Mouse (Mus musculus): ENCODE data around the gene Chchd10.

Gene Chchd10

DNA sequence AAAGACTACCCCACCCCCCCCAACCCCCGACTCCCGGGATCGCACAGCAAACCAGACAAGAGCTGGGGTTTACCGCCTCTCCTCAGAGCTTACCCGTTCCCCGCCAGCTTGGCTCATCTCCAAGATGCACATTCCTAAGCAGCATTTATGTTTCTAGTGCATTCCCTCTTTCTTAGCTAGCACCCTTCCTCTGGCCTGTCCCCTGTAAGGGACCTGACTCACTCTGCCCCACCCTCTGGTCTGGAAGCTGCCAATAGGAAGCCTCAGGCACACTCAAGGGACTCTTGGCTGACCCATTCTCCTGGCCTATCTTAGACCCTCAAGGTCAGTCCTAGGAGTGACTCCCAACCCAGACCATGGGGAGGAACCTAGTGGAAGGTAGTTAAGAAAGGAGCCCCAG, 2.6 kb upstream of the Chchd10 start:
- no peak for DNase-seq

DNA sequence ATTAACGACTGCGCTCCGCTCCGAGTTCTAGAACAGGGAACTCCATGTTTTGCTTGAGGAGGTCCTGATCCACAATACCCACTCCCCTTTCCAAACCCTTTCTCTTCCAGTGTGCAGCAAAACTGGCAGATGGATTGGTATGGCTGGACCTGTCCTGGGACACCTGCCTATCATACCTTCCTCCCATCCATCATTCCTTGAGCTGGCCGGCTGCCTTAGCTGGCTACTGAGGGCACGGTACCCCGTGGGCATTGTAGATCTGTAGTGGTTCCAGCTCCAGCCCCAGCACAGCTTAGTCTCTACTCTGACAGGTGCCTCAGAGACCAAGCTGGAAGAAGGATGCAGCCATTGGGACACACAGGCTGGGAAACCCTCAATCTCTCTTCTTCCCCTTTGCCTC, 1.6 kb upstream of the Chchd10 start:
- no peak for DNase-seq

- DNase-seq: peak; percentile 87
Measured at GRCm38 (mm10) chr10:75932081-75932678, 750 bp upstream of the Chchd10 start.

- no peak for DNase-seq
Measured at GRCm38 (mm10) chr10:75934991-75935390, 2.1 kb downstream of the Chchd10 start.

- peak; percentile 88 for DNase-seq
Measured at GRCm38 (mm10) chr10:75935680-75936541, 3.0 kb downstream of the Chchd10 start, which contains the start of gene Mmp11. Gene Mmp11 (minus strand): TSS chr10:75936496.

GRCm38 (mm10) chr10:75936909-75937667, 4.2 kb downstream of the Chchd10 start:
- no peak for DNase-seq

- no peak for DNase-seq
Measured at GRCm38 (mm10) chr10:75937851-75938643, 5.1 kb downstream of the Chchd10 start.

GRCm38 (mm10) chr10:75939481-75940234, 6.7 kb downstream of the Chchd10 start:
- DNase-seq: no peak

DNA sequence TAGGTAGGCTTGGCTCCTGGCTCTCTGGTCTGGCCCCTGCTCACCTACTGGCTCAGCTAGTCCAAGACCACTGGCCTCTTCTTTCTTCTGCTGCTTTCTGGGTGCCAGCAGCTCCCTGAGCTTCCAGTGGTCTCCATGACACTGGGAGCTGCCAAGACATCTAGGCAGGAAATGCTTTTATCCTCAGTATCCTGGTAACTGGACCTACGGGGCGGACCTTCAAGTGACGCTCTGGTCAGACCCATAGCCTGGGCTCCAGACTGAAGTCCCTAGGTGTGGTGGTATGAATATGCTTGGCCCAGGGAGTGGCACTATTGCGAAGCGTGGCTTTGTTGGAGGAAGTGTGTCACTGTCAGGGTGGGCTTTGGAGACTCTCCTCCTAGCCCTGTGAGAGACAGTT, 7.6 kb downstream of the Chchd10 start, which contains the start of gene Gm867:
Gene Gm867 (minus strand): TSS at position 153 of the 400 bp plus-strand sequence.
- DNase-seq: no peak

DNA sequence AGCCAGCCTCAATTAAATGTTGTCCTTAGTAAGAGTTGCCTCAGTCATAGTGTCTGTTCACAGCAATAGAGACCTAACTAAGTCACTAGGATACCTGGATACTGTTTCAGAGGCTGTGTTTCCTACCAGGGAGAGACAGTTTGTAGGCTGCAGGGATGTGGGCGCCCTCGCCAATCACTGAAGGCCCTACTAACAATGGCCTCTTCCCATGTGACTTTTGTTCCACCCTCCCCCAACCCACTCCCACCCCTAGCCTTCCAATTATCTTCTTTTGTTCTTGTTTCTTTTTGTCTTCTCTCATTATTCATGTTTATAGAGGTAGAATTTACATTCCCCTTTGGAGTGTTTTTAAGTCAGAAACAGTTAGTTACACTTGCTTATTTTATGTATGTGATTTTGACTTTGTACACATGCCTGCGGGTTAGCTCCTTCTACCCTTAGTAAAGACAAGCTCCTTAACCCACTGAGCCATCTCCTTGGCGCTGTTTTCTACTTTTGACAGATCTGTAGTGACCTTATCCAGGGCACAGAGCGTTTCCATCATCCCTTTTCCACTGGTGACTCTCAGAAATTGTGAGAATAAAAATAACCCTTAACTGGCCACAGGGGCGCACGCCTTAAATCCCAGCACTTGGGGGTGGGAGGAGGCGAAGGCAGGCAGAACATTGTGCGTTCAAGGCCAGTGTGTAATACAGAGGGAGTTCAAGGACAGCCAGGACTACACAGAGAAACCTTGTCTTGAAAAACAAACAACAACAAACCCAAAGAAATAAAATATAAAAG, 8.3 kb downstream of the Chchd10 start:
- no peak for DNase-seq

- no peak for DNase-seq
Measured at GRCm38 (mm10) chr10:75942736-75943477, 10.0 kb downstream of the Chchd10 start, which contains the start of gene Vpreb3. Gene Vpreb3 (plus strand): TSS chr10:75943057.

DNA sequence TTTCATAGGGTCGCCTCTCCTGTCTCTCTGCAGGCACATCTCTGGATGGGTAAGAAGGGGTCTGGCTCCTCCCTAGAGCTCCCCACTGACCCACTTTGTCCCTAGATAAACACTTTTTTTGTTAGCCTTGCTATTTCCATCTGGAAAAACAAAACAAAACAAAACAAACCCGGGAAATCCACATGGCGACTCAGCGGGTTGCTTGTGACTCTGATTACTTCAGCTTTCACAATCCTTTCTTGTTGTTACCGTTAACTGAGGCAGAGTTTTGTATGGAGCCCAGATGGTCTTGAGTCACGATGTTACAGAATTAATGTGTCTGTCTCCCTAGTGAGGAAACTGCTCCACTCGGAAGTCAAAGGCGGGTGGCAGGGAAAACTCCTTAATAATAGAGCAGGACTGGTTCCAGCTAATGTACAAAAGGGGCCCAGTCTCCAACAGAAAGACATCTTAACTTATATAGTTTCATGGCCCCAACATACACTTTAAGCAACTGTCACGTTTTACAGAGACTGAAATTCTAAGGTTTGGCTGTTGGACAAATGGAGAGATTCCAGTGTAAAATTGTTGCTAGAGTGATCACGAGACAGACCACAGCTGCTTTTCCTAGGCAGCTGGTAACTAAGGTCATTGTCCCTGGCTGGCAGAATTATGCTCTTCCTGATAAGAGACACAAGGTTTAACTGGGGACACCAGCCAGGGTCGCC, 11.3 kb downstream of the Chchd10 start:
- DNase-seq: peak; percentile 36

- DNase-seq: no peak
Measured at GRCm38 (mm10) chr10:75945213-75945612, 12.3 kb downstream of the Chchd10 start.

GRCm38 (mm10) chr10:75945896-75946295, 13.0 kb downstream of the Chchd10 start:
- DNase-seq: no peak

GRCm38 (mm10) chr10:75948079-75948478, 15.1 kb downstream of the Chchd10 start:
- no peak for DNase-seq

GRCm38 (mm10) chr10:75949053-75950045, 16.4 kb downstream of the Chchd10 start:
- no peak for DNase-seq

GRCm38 (mm10) chr10:75950791-75951210, 17.9 kb downstream of the Chchd10 start:
- peak; percentile 69 for DNase-seq

DNA sequence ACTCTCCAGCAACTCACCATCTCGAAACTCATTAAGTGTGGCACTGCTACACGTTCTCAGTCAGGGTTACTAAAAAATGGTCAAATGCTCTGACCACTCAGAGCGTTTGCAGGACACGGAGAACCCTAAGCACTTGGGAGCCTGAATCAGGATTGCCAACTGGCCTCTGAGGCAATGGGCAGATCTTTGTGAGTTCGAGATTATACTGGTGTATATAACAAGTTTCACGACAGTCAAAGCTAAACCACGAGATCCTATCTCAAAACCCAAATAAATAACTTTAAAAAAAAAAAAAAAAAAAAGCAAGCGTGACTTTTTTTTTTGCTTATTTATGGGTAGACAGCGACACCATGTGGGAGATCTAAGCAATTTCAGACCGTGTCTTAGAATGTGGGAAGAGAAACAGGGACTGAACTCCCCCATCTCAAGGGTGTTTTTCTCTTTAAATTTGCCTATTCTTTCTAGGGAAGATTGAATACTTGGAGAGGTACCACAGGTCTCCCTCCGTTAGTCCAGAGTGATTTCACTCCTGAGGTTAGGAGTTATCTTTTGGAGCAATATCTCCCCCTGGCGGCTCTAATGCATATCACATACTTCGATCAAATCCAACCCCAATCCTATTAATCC, 18.6 kb downstream of the Chchd10 start:
- peak; percentile 70 for DNase-seq
